Mouse (Mus musculus) left cerebral cortex, adult 11 months (tissue): Measurements from ENCODE around the gene Asprv1.

ENCODE experiments used
- DNase-seq: peaks from one replicate; pipeline ENCODE4 v3.0.0; 2022; ENCODE audit warnings: low spot score

Gene Asprv1

GRCm38 (mm10) chr6:86623201-86623600 lies 4.8 kb upstream of the Asprv1 start:
- DNase-seq, result no peak

GRCm38 (mm10) chr6:86624074-86625030 lies 3.6 kb upstream of the Asprv1 start:
- DNase-seq, result no peak

- DNase-seq, result no peak
Measured at GRCm38 (mm10) chr6:86630141-86630540, 2.2 kb downstream of the Asprv1 start.

GRCm38 (mm10) chr6:86636495-86636894 lies 8.5 kb downstream of the Asprv1 start:
- DNase-seq, result no peak

- DNase-seq, result no peak
Measured at GRCm38 (mm10) chr6:86637171-86637835, 9.3 kb downstream of the Asprv1 start.

- DNase-seq, result no peak
Measured at GRCm38 (mm10) chr6:86637860-86638259, 9.9 kb downstream of the Asprv1 start.

- DNase-seq, result no peak
Measured at GRCm38 (mm10) chr6:86638434-86638833, 10.5 kb downstream of the Asprv1 start.

GRCm38 (mm10) chr6:86639180-86640160 lies 11.5 kb downstream of the Asprv1 start:
- DNase-seq, result no peak

GRCm38 (mm10) chr6:86640161-86640560 lies 12.2 kb downstream of the Asprv1 start:
- DNase-seq, result no peak

GRCm38 (mm10) chr6:86640776-86641175 lies 12.8 kb downstream of the Asprv1 start:
- DNase-seq, result no peak

- no peak for DNase-seq
Measured at GRCm38 (mm10) chr6:86641716-86642115, 13.8 kb downstream of the Asprv1 start.

- no peak for DNase-seq
Measured at GRCm38 (mm10) chr6:86644775-86645400, 16.9 kb downstream of the Asprv1 start.

GRCm38 (mm10) chr6:86645551-86645950 lies 17.6 kb downstream of the Asprv1 start:
- DNase-seq, result no peak

- no peak for DNase-seq
Measured at GRCm38 (mm10) chr6:86646143-86646542, 18.2 kb downstream of the Asprv1 start.

- no peak for DNase-seq
Measured at GRCm38 (mm10) chr6:86653026-86653425, 25.1 kb downstream of the Asprv1 start.

- DNase-seq, result no peak
Measured at GRCm38 (mm10) chr6:86654270-86654916, 26.4 kb downstream of the Asprv1 start.

GRCm38 (mm10) chr6:86658501-86658900 lies 30.5 kb downstream of the Asprv1 start:
- no peak for DNase-seq

GRCm38 (mm10) chr6:86660161-86660877 lies 32.4 kb downstream of the Asprv1 start:
- DNase-seq, result no peak

- DNase-seq, result no peak
Measured at GRCm38 (mm10) chr6:86665076-86665475, 37.1 kb downstream of the Asprv1 start.
